Mouse (Mus musculus) CD4-positive, CD25-positive, alpha-beta regulatory T cell, adult 2 months (primary cell): ENCODE data around the gene Tcl1b2.
A peak's percentile ranks its signal among the peaks of the same experiment; 100 is the strongest.
"Not testable (repeated sequence)": the region's sequence is repeated elsewhere in the genome, so short reads cannot be mapped to it uniquely, and the experiment has no call there.

Experiments
- DNase-seq: peaks from one replicate; pipeline ENCODE4 v3.0.0-alpha.2; 2012; ENCODE audit warnings: low read depth, low spot score

The Tcl1b2 gene

GRCm38 (mm10) chr12:105145714-105146113, at the start of gene Tcl1b2:
TSS of gene Tcl1b2 (plus strand) at chr12:105146014.
- DNase-seq = no peak

GRCm38 (mm10) chr12:105099466-105100044, 46.3 kb upstream of the Tcl1b2 start:
- DNase-seq = no peak

- DNase-seq = no peak
Measured at GRCm38 (mm10) chr12:105102901-105103300, 42.9 kb upstream of the Tcl1b2 start.

- DNase-seq = peak; percentile 83
Measured at GRCm38 (mm10) chr12:105104036-105104435, 41.8 kb upstream of the Tcl1b2 start.

- no peak for DNase-seq
Measured at GRCm38 (mm10) chr12:105105326-105105725, 40.5 kb upstream of the Tcl1b2 start.

GRCm38 (mm10) chr12:105108856-105109255, 37.0 kb upstream of the Tcl1b2 start:
- no peak for DNase-seq

GRCm38 (mm10) chr12:105109406-105109805, 36.4 kb upstream of the Tcl1b2 start:
- DNase-seq = no peak

GRCm38 (mm10) chr12:105109812-105110211, 36.0 kb upstream of the Tcl1b2 start:
- DNase-seq = no peak

- DNase-seq = no peak
Measured at GRCm38 (mm10) chr12:105112321-105112988, 33.4 kb upstream of the Tcl1b2 start.

- DNase-seq = no peak
Measured at GRCm38 (mm10) chr12:105116648-105117047, 29.2 kb upstream of the Tcl1b2 start.

- DNase-seq = no peak
Measured at GRCm38 (mm10) chr12:105125362-105125761, 20.5 kb upstream of the Tcl1b2 start.

GRCm38 (mm10) chr12:105126516-105126915, 19.3 kb upstream of the Tcl1b2 start:
- no peak for DNase-seq

GRCm38 (mm10) chr12:105127607-105128006, 18.2 kb upstream of the Tcl1b2 start:
- DNase-seq = no peak

GRCm38 (mm10) chr12:105129494-105130205, 16.2 kb upstream of the Tcl1b2 start:
- DNase-seq = not testable (repeated sequence)

- not testable (repeated sequence) for DNase-seq
Measured at GRCm38 (mm10) chr12:105134167-105134566, 11.6 kb upstream of the Tcl1b2 start.

- DNase-seq = not testable (repeated sequence)
Measured at GRCm38 (mm10) chr12:105134826-105135225, 11.0 kb upstream of the Tcl1b2 start.

- not testable (repeated sequence) for DNase-seq
Measured at GRCm38 (mm10) chr12:105137729-105138128, 8.1 kb upstream of the Tcl1b2 start.

- DNase-seq = no peak
Measured at GRCm38 (mm10) chr12:105143096-105143495, 2.7 kb upstream of the Tcl1b2 start.

GRCm38 (mm10) chr12:105144928-105145327, 886 bp upstream of the Tcl1b2 start:
- not testable (repeated sequence) for DNase-seq

GRCm38 (mm10) chr12:105155286-105155685, 9.5 kb downstream of the Tcl1b2 start:
- DNase-seq = not testable (repeated sequence)

GRCm38 (mm10) chr12:105158842-105159241, 13.0 kb downstream of the Tcl1b2 start:
- DNase-seq = no peak

GRCm38 (mm10) chr12:105159390-105159789, 13.6 kb downstream of the Tcl1b2 start, which contains the start of gene Tcl1b1:
TSS of gene Tcl1b1 (plus strand) at chr12:105159690.
- DNase-seq = no peak

- DNase-seq = no peak
Measured at GRCm38 (mm10) chr12:105166734-105167133, 20.9 kb downstream of the Tcl1b2 start.
